Mouse (Mus musculus): ENCODE results near the gene AY761185.

DNA sequence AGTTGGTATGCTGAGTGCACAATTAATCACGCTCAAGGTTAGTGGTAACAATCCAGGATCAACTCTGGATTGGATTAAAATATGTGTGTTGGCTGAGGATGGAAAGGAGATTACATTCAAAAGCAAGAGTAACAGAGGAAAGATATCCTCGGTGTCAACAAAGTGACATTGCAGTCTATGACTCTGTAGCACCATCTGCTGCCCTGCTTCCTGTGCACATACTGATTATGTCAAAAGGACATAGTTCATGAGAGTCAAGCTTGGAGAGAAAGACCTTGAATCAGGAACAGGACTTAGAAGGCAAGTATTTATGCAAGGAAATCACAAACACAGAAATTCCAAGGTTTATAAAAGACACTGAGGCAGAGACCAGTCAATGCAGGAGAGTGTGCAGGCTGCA is 20.0 kb upstream of the AY761185 start:
- no peak for TF ChIP-seq POLR2A (IDR thresholded peaks at IDR 0.05; ENCODE audit: borderline replicate concordance, extremely low read depth, low read depth, low read length)
- TF ChIP-seq CTCF (IDR thresholded peaks at IDR 0.05; ENCODE audit: insufficient read depth, low read length), result no peak

Measured in lung, adult 2 months (tissue).